Mouse (Mus musculus) neural tube, embryonic 13.5 days (tissue): ENCODE data around the gene Mcemp1. TPM values are rescaled to one million over a fixed set of nuclear protein-coding genes. Genes with fewer than 3 reads are reported as not detected.

Source experiments
- ATAC-seq: fragments of 200-750 bp; cut with Nextera tagmentation; 2 replicates; pipeline ENCODE4 v1.8.0; 2017; ENCODE audit warnings: low read depth, mild to moderate bottlenecking, moderate TSS enrichment, moderate library complexity
- H3K27ac ChIP-seq: fragments of 300-500 bp; sonication (generic); replicated peaks from 2 replicates; pipeline ENCODE4 v1.5.1; 2015; ENCODE audit warnings: moderate library complexity, mild to moderate bottlenecking, inconsistent platforms
- H3K27me3 ChIP-seq: fragments of 300-500 bp; sonication (generic); 2 replicates; pipeline ENCODE4 v1.6.1; 2015; ENCODE audit warnings: mild to moderate bottlenecking, inconsistent platforms
- H3K36me3 ChIP-seq: fragments of 300-500 bp; sonication (generic); 2 replicates; pipeline ENCODE4 v1.6.1; 2015; ENCODE audit warnings: mild to moderate bottlenecking, inconsistent platforms
- H3K4me1 ChIP-seq: fragments of 300-500 bp; sonication (generic); replicated peaks from 2 replicates; pipeline ENCODE4 v1.6.1; 2015; ENCODE audit warnings: inconsistent platforms
- H3K4me2 ChIP-seq: fragments of 300-500 bp; sonication (generic); 2 replicates; pipeline ENCODE4 v1.6.1; 2015; ENCODE audit warnings: inconsistent platforms, mild to moderate bottlenecking, moderate library complexity
- H3K4me3 ChIP-seq: fragments of 300-500 bp; sonication (generic); 2 replicates; pipeline ENCODE4 v1.5.1; 2015; ENCODE audit warnings: mild to moderate bottlenecking, inconsistent platforms
- H3K9ac ChIP-seq: fragments of 300-500 bp; sonication (generic); 2 replicates; pipeline ENCODE4 v1.6.1; 2015; ENCODE audit warnings: moderate library complexity, mild to moderate bottlenecking, inconsistent platforms
- H3K9me3 ChIP-seq: fragments of 300-500 bp; sonication (generic); 2 replicates; pipeline ENCODE4 v1.6.1; 2016; ENCODE audit warnings: inconsistent platforms
- WGBS: fragments of 180-500 bp; shearing (Covaris S2); methylation state at CpG from one replicate; pipeline ENCODE4 v1.1.7; 2015; 5-methylcytosine and 5-hydroxymethylcytosine counted together
- polyA plus RNA-seq: library from polyadenylated mRNA; unstranded; fragments of >200 nt; fragmentation: Nextera tagmentation; extraction: Ambion mirVana; gene quantifications from 2 replicates; pipeline ENCODE4 v1.2.1, GENCODE M21; 2015

Mcemp1 gene
- polyA plus RNA-seq, 1 experiment from 2014 or later, result 0.25 TPM

DNA sequence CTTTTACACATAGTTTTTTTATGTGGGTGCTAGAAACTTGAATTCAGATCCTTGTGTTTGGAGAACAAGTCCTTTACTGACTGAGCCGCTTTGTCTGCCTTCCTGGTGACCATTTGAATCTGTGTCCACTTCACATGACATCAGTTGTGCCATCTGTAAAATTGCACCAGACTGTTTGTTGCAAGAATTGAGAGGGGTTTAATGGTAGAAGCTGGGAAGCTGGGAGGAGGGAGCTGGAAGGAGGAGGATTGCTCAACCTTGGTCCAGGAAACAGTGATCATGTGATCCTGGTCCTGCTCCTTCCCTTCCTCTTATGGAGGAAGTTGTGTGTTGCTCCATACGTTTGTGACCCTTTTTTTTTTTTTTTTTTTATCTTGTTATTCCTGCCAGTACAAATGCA lies 17.3 kb upstream of the Mcemp1 start:
- Histone ChIP-seq H3K9me3 (no peaks in the 10 kb centered on the region), H3K9ac (no peak overlapping the region), H3K27ac (no peak overlapping the region), H3K4me2 (no peak overlapping the region), H3K27me3 (no peaks in the 10 kb centered on the region), H3K36me3 (no peaks in the 10 kb centered on the region), H3K4me1 (no peaks in the 10 kb centered on the region), H3K4me3 (no peak overlapping the region)
- no peak for ATAC-seq
- 72% methylated on average over 2 of the region's 2 CpGs for WGBS

DNA sequence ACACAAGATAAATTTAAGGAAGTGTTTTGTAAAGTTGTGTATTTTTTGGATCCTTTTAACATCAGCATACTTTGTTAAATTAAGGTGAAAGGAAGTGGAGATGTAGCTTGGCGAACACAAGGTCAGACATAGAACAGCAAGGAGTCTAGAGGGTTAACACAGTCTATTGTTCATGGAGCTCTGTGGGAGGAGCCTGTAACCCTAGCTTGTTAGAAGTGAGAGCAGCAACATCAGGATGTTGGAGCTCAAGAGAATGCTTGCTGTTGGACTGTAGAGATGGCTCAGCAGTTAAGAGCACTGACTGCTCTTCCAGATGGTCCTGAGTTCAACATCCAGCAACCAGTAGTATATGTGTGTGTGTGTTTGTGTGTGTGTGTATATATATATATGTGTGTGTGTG lies 16.6 kb upstream of the Mcemp1 start:
- Histone ChIP-seq H3K9me3 (no peaks in the 10 kb centered on the region), H3K36me3 (no peaks in the 10 kb centered on the region), H3K4me2 (no peak overlapping the region), H3K4me1 (no peaks in the 10 kb centered on the region), H3K27me3 (no peaks in the 10 kb centered on the region), H3K4me3 (no peak overlapping the region), H3K9ac (no peak overlapping the region), H3K27ac (no peak overlapping the region)
- no peak for ATAC-seq
- WGBS, result 39% methylated on average over 1 of the region's 1 CpGs

DNA sequence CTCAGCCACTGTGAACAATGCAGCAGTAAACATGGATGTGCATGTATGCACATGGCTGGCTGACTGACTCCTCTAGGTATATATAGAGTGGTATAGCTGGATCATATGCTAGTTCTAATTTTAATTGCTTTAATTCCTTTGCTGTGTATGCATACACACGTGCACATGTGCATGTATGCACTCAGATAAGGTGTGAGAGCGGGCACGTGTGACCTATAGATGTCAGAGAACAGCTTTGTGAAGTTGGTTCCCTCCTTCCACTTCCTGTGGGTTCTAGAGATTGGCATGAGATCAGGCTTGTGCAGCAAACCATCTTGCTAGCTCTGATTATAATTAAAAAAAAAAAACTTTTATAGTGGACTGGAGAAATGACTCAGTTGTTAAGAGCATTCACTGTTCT lies 12.7 kb upstream of the Mcemp1 start:
- H3K9me3 ChIP-seq, result no peaks in the 10 kb centered on the region
- H3K27ac ChIP-seq, result no peak overlapping the region
- no peaks in the 10 kb centered on the region for H3K27me3 ChIP-seq
- H3K36me3 ChIP-seq, result no peaks in the 10 kb centered on the region
- 67% methylated on average over 3 of the region's 3 CpGs for WGBS
- H3K4me2 ChIP-seq, result no peak overlapping the region
- no peak for ATAC-seq
- H3K4me1 ChIP-seq, result peaks cover 8% of the 10 kb centered on the region
- H3K9ac ChIP-seq, result no peak overlapping the region
- no peak overlapping the region for H3K4me3 ChIP-seq

DNA sequence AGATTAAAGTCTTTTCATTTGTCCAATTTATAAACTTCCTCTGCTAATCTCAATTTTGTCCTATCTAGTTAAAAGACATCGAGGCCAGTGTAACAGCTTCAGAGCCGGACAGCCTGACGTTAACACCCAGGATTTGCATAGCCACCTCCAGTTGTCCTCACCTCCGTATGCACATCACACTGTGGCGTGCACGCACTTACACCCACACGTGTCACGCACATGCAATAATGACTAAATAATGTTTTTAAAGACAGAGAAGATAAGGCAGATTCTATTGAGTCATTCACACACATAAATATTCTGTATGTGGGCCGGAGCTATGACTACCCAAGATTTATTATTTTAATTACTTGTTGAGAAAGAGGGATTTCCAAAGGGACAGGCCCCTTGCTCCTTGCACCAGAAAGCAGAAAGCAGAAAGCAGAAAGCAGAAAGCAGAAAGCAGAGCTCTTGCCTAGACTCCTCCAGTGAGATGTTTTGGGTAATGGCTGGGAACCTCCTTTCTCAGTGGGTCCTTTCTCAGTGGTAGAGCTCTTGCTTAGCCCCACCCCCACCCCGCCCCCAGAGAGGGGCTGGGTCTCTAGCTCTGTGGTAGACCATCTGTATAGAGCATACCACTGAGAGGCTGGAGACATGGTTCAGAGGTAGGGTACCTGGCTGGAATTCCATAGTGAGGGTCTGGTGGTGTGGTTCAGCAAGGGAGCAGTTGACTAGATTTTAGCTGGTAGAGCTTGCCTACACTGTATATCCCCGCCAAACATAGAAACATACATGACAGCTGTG lies 10.6 kb upstream of the Mcemp1 start:
- 78% methylated on average over 11 of the region's 11 CpGs for WGBS
- Histone ChIP-seq H3K36me3 (no peaks in the 10 kb centered on the region), H3K4me2 (no peak overlapping the region), H3K27me3 (no peaks in the 10 kb centered on the region), H3K9ac (no peak overlapping the region), H3K4me1 (peaks cover 8% of the 10 kb centered on the region), H3K9me3 (no peaks in the 10 kb centered on the region), H3K27ac (no peak overlapping the region), H3K4me3 (no peak overlapping the region)
- ATAC-seq, result peak; percentile 65

DNA sequence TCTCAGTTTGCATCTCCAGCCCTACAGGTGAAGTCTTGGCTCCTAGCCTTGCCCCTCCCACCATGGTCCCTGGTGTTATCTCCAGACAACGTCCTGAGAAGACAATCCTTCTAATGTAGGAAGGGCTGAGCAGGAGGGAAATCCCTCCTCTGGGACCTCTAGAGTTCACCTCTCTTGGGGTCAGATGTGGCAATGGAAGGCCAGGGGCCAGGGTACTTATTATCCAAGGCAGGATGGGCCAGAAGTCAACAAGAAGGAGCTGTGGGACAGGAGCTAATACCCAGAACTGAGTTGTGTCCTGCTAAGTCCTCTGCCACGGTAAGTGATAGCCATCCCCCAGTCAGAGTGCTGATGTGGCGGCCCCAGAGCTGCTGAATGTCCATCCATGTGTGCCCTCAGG lies 10.0 kb upstream of the Mcemp1 start, which contains the start of gene Retn:
TSS of gene Retn (plus strand) at position 245 of the 400 bp plus-strand sequence.
- H3K36me3 ChIP-seq, result no peaks in the 10 kb centered on the region
- H3K4me2 ChIP-seq, result no peak within 1 kb of the TSS
- 74% methylated on average over 3 of the region's 3 CpGs for WGBS

DNA sequence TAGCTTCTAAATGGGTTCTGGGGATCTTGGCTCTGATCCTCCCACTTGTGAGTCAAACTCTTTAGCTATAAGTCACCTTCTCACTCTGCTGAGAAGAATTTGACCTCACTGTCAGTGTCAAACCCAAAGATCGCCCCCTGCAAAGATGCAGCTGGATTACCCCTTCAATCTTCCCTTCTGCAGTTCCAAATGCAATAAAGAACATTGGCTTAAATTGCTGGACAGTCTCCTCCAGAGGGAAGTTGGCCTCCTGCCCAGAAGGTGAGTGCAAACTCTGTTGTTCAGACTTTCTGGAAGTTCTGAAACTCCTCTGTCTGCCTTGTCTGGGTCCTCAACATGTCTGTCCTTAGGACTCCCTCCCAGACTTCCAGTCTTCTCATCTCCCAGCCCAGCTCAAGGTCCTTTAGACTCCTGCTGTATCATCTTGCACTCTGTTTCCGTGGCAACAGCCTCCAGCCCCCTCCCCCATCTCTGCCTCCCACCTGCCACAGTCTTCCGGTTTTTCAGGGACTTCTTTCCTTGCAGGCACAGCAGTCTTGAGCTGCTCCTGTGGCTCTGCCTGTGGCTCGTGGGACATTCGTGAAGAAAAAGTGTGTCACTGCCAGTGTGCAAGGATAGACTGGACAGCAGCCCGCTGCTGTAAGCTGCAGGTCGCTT lies 8.7 kb upstream of the Mcemp1 start:
- ATAC-seq, result no peak
- Histone ChIP-seq H3K27ac (no peak overlapping the region), H3K36me3 (no peaks in the 10 kb centered on the region), H3K27me3 (no peaks in the 10 kb centered on the region), H3K4me2 (no peak overlapping the region), H3K4me3 (no peak overlapping the region), H3K9me3 (no peaks in the 10 kb centered on the region), H3K9ac (no peak overlapping the region), H3K4me1 (peaks cover 8% of the 10 kb centered on the region)
- WGBS, result 26% methylated on average over 7 of the region's 7 CpGs

More for the DNA sequence above, 10.0 kb upstream of the Mcemp1 start, which contains the start of gene Retn:
- Histone ChIP-seq H3K4me1 (peaks cover 8% of the 10 kb centered on the region), H3K27ac (no peak within 1 kb of the TSS), H3K9ac (no peak within 1 kb of the TSS), H3K4me3 (no peak within 1 kb of the TSS), H3K27me3 (no peaks in the 10 kb centered on the region), H3K9me3 (no peaks in the 10 kb centered on the region)
- no peak for ATAC-seq

DNA sequence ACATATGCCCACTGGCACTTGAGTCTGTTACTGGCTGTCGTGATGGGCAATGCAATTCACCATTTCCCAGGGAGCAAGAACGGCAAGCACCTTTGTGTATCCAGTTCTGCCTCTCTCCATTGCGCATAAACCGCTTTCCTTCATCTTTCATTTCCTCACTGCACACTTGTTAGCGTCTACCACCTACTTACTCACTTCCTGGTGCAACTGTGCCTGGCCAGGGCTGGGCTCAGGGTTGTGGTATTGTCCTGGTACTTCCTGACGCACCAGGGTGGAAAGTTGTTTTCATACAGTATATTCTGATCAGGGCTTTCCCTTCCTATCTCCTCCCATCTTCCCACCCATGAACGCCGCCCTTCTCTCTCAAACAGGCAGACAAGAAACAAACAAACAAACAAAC lies 4.7 kb upstream of the Mcemp1 start:
- no peak overlapping the region for H3K27ac ChIP-seq
- H3K4me1 ChIP-seq, result peaks cover 8% of the 10 kb centered on the region
- H3K27me3 ChIP-seq, result no peaks in the 10 kb centered on the region
- no peaks in the 10 kb centered on the region for H3K36me3 ChIP-seq
- WGBS, result 87% methylated on average over 8 of the region's 8 CpGs
- no peak overlapping the region for H3K9ac ChIP-seq
- no peak for ATAC-seq
- H3K4me3 ChIP-seq, result no peak overlapping the region
- H3K9me3 ChIP-seq, result no peaks in the 10 kb centered on the region
- H3K4me2 ChIP-seq, result no peak overlapping the region

DNA sequence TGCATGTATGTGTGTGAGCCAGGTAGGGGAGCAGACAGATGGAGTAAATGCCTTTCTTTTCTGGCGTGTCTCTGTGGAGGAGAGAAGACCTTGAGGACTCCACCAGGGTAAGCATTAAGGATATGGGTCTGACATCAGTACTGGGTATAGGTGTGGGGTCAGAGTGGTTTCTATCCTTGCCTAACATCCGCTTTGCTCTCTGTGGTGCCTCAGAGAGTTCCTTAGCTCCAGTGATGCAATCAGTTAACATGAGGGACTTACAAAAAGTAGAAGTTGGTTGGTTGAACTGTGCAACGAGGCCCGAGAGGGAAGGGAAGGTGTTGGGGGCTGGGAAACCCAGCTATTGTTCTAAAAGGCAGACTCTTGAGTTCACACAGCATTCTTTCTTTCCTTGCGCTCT lies 1.1 kb upstream of the Mcemp1 start:
- Histone ChIP-seq H3K9me3 (no peaks in the 10 kb centered on the region), H3K4me3 (no peak overlapping the region), H3K4me1 (no peaks in the 10 kb centered on the region), H3K9ac (no peak overlapping the region), H3K36me3 (no peaks in the 10 kb centered on the region), H3K27me3 (no peaks in the 10 kb centered on the region), H3K4me2 (no peak overlapping the region), H3K27ac (no peak overlapping the region)
- WGBS, result 66% methylated on average over 5 of the region's 5 CpGs
- ATAC-seq, result no peak

DNA sequence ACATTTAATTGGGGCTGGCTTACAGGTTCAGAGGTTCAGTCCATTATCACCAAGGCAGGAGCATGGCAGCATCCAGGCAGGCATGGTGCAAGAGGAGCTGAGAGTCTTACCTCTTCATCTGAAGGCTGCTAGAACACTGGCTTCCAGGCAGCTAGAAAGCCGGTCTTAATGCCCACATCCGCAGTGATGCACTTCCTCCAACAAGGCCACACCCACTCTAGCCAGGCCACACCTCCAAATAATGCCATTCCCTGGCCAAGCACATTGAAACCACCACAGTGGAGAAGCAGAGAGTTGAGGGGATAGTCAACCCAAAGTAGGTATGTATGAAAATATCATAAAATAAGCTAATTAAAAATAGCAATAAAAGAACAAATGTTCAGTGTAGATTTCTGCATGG lies 4.8 kb downstream of the Mcemp1 start:
- no peak overlapping the region for H3K27ac ChIP-seq
- no peaks in the 10 kb centered on the region for H3K36me3 ChIP-seq
- no peaks in the 10 kb centered on the region for H3K27me3 ChIP-seq
- no peak for ATAC-seq
- WGBS, result 85% methylated on average over 2 of the region's 2 CpGs
- no peaks in the 10 kb centered on the region for H3K9me3 ChIP-seq
- H3K4me2 ChIP-seq, result no peak overlapping the region
- H3K4me3 ChIP-seq, result no peak overlapping the region
- no peak overlapping the region for H3K9ac ChIP-seq
- H3K4me1 ChIP-seq, result peaks cover 12% of the 10 kb centered on the region; the same call in 1 of the 2 replicates

DNA sequence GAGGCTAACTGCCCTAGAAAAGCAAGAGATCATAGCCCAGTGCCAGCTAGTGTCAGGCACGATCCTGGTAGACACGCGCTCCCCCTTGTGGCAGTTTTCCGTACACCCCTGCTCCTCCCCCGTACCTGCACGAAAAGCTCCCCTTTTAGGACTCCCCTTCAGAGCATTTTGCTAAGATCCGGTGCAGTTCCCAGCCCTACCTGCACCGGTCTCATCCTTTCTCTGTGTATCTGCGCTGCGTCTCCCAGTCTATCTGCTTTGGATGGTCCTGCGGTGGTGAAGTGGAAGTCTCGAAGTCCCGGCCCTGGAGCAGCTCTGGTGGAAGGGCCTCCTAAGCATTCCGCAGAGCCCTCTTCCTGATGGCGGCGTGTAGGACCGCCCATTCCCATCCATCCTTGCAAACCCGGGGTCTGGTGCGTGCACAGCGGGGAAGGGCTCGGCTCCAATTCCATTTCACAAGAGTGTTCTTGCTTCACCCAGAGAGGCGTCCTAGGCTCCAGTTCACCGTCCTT lies 6.5 kb downstream of the Mcemp1 start, which contains the start of gene Fcor:
TSS of gene Fcor (minus strand) at position 383 of the 512 bp plus-strand sequence.
- no peaks in the 10 kb centered on the region for H3K9me3 ChIP-seq
- no peaks in the 10 kb centered on the region for H3K36me3 ChIP-seq
- peak within 1 kb of the TSS; percentile 58 for H3K4me2 ChIP-seq
- peak within 1 kb of the TSS; percentile 50 for H3K4me3 ChIP-seq
- H3K27me3 ChIP-seq, result no peaks in the 10 kb centered on the region
- ATAC-seq, result peak; percentile 88
- H3K27ac ChIP-seq, result peak within 1 kb of the TSS; percentile 76
- WGBS, result 1% methylated on average over 23 of the region's 23 CpGs
- H3K4me1 ChIP-seq, result peaks cover 12% of the 10 kb centered on the region
- peak within 1 kb of the TSS; percentile 72 for H3K9ac ChIP-seq

DNA sequence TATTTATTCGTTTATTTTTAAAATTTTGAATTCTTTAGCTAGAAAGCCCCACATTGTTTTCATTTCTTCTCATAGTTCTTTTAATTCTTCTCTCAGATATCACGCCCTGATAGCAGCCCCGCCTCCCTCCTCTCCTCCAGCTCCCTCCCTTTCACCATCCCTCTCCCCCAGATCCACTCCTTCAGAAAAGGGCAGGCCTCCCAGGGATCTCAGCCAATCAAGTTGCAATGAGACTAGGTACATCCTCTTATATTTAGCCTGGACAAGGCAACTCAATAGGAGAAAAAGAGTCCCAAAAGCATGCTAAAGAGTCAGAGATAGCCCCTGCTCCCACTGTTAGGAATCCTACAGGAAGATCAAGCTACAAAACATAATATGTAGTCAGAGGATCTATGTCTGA lies 9.1 kb downstream of the Mcemp1 start:
- no peak overlapping the region for H3K4me2 ChIP-seq
- H3K36me3 ChIP-seq, result peaks cover 11% of the 10 kb centered on the region
- H3K27me3 ChIP-seq, result no peaks in the 10 kb centered on the region
- H3K9ac ChIP-seq, result no peak overlapping the region
- no peaks in the 10 kb centered on the region for H3K9me3 ChIP-seq
- H3K4me1 ChIP-seq, result peaks cover 29% of the 10 kb centered on the region
- H3K27ac ChIP-seq, result no peak overlapping the region
- no peak overlapping the region for H3K4me3 ChIP-seq
- ATAC-seq, result no peak
- WGBS, result 60% methylated on average over 3 of the region's 3 CpGs

DNA sequence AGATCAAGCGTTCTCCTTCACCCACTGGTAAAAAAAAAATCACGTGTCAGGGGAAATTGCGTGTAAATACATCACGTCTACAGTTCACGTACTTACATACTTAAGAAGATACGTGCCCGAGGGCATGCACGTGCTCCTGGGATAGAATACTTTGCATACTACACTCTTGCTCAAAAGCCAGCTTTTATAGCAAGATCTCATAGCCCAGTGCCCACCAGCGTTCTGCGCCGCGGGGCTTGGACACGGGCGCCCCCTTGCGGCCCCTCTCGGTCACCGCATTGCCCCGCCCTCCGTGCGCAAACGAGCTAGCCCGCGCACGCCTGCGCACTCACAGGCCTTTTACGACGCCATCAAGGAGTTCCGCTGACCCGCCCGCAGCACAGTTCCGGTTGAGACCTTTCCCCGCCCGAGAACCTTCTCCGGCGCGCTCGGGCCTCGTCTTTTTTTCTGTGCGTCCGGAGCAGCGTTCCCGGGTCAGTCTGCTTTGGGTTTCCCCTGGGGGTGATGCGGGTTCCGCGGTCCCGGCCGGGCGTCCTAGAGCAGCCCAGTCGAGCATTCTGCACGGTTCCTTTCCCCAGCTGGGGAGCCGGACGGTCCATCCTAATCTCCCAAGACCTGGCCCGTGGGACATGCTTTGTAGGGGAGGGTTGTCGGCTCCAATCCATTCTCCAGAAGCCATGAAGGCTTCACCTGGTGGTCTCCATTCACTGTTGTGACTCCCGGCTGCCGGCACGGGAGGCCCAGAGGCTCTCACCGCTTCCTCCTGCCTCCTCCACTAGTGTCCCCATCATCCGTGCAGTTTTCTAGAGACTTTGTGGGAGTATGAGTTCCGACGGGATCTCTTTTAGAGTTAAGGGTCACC lies 10.8 kb downstream of the Mcemp1 start, which contains the start of gene Trappc5:
TSS of gene Trappc5 (plus strand) at position 169 of the 862 bp plus-strand sequence.
- 1% methylated on average over 61 of the region's 61 CpGs for WGBS
- ATAC-seq, result peak; percentile 82

More for the DNA sequence above, 10.8 kb downstream of the Mcemp1 start, which contains the start of gene Trappc5:
- Histone ChIP-seq H3K9me3 (no peaks in the 10 kb centered on the region), H3K4me1 (peaks cover 28% of the 10 kb centered on the region), H3K4me2 (peak within 1 kb of the TSS; percentile 97), H3K9ac (peak within 1 kb of the TSS; percentile 91), H3K36me3 (peaks cover 28% of the 10 kb centered on the region), H3K27ac (peak within 1 kb of the TSS; percentile 87), H3K4me3 (peak within 1 kb of the TSS; percentile 88), H3K27me3 (no peaks in the 10 kb centered on the region)
